Mouse (Mus musculus) gastrocnemius, postnatal 10 days (tissue): ENCODE results near the gene Dhrs11. TPM values are rescaled to one million over a fixed set of nuclear protein-coding genes. Genes with fewer than 3 reads are reported as not detected.

ENCODE experiments used
- total RNA-seq, 2 experiments: library from RNA; stranded (reverse); gene quantifications; 2 replicates each; pipeline ENCODE4 v1.2.3; 2021

The Dhrs11 gene
- total RNA-seq, 2 experiments from 2014 or later, result 19.2 to 22.6 TPM

Other genes with a start within 250 kb of the Dhrs11 start
- gene Mrm1, start 9.5 kb downstream of the Dhrs11 start, total RNA-seq, result 1 to 10 TPM; 3.8 to 4.9 TPM
- 10 to 100 TPM; 40.6 to 52.8 TPM for gene Ggnbp2, start 41.8 kb upstream of the Dhrs11 start, total RNA-seq
- gene Myo19, start 51.2 kb upstream of the Dhrs11 start, total RNA-seq, result 1 to 10 TPM; 4.4 to 5.3 TPM
- gene Pigw, start 51.3 kb upstream of the Dhrs11 start, total RNA-seq, result 1 to 10 TPM; 6.3 to 7.7 TPM
- gene Znhit3, start 87.4 kb upstream of the Dhrs11 start, total RNA-seq, result 10 to 100 TPM in 1 of 2 experiments, 1 to 10 TPM in 1; 9.3 to 12.4 TPM
- gene Car4, start 128.8 kb upstream of the Dhrs11 start, total RNA-seq, result 10 to 100 TPM; 11.8 to 12.1 TPM